In the genomic region with DNA sequence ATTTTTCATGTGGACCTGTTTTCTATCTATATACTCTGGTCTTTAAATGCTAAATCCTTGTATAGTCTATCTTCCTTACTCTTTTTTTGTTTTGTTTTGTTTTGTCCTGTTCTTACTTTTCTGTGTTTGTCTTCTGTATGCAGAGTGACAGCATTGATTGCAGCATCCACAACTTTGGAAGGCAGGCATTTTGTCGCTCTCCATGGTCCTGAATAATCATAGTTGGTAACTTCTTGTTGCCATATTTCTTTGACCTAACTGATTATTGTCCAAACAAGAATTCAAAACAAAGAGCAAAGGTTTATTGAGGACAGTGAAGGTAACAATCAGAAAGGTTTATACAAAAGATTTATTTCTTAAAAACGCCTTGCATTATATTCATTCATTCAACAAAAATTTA, we compare ENCODE assay signal across 20 mouse cellular contexts. TPM values are rescaled to one million over a fixed set of nuclear protein-coding genes. Genes with fewer than 3 reads are reported as not detected.
DNase-seq lines count a peak whose midpoint lies in the region; ATAC-seq and TF ChIP-seq lines count a peak whose summit lies in the region.
"Had no signal": no experiment of that assay in that cellular context is flagged by ENCODE, and none has a peak within 500 bp of the region (broad histone marks: within the 10 kb centered on the region; RNA-seq: fewer than 3 reads in every experiment).

No protein-coding gene starts in this region.

- no peak for ATAC-seq in lung, embryonic 14.5 days (ENCODE audit: insufficient read depth)
- ATAC-seq in forebrain, embryonic 15.5 days (replicated peaks): no peak
- ATAC-seq: forebrain, postnatal 0 days; midbrain, embryonic 16.5 days had no signal

- DNase-seq in lung, embryonic 14.5 days: peak; percentile 79
- DNase-seq in lung, postnatal 14 days: no peak
- peak; percentile 34 for DNase-seq in R1 (ENCODE audit: low read depth, low spot score)
- peak; percentile 58 for DNase-seq in forelimb bud, embryonic 11.5 days (ENCODE audit: low read depth, low spot score)
- DNase-seq in left cerebral cortex, postnatal 25 days (ENCODE audit: low spot score in 2 of 2): no peak
- DNase-seq in layer of hippocampus, adult 18-20 months (ENCODE audit: low spot score in 2 of 2): no peak
- DNase-seq: cerebellum, adult 9-10 months; forebrain, postnatal 0 days; kidney, adult 18-20 months; kidney, postnatal 14 days; lung, adult 18-20 months; right cerebral cortex, postnatal 14 days; thymus, adult 2 months had no signal

- no peaks in the 10 kb centered on the region for H3K9me3 ChIP-seq in lung, embryonic 14.5 days (ENCODE audit: low read depth, low read length)
- H3K9me3 ChIP-seq in forebrain, embryonic 15.5 days: no peaks in the 10 kb centered on the region
- H3K9me3 ChIP-seq: hindbrain, embryonic 15.5 days; limb, embryonic 15.5 days; stomach, embryonic 15.5 days had no signal

- no peaks in the 10 kb centered on the region for H3K4me1 ChIP-seq in lung, embryonic 14.5 days (ENCODE audit: insufficient read depth)
- H3K4me1 ChIP-seq in forebrain, embryonic 15.5 days: peaks cover 5% of the 10 kb centered on the region; the same call in 1 of the 2 replicates
- H3K4me1 ChIP-seq: stomach, embryonic 15.5 days had no signal

- no peak overlapping the region for H3K4me3 ChIP-seq in lung, embryonic 14.5 days (ENCODE audit: low read depth, low read length)
- no peak overlapping the region for H3K4me3 ChIP-seq in forebrain, embryonic 15.5 days
- H3K4me3 ChIP-seq: hindbrain, embryonic 15.5 days; limb, embryonic 15.5 days; stomach, embryonic 15.5 days had no signal

- H3K4me2 ChIP-seq in lung, embryonic 14.5 days: no peak overlapping the region
- H3K4me2 ChIP-seq in forebrain, embryonic 15.5 days (replicated peaks): no peak overlapping the region
- H3K4me2 ChIP-seq: hindbrain, embryonic 15.5 days; limb, embryonic 15.5 days; stomach, embryonic 15.5 days had no signal

- no peak overlapping the region for H3K9ac ChIP-seq in lung, embryonic 14.5 days
- no peak overlapping the region for H3K9ac ChIP-seq in forebrain, embryonic 15.5 days (replicated peaks)
- H3K9ac ChIP-seq: forebrain, postnatal 0 days; hindbrain, embryonic 15.5 days; limb, embryonic 15.5 days; stomach, embryonic 15.5 days had no signal

- intact Hi-C loops in left cerebral cortex, postnatal 25 days (cut with DNase I): no loop called here

- TF ChIP-seq CTCF in lung, embryonic 14.5 days (IDR thresholded peaks at IDR 0.05; ENCODE audit: low read depth): no peak

- H3K27ac ChIP-seq in lung, embryonic 14.5 days (ENCODE audit: low read depth): no peak overlapping the region
- no peak overlapping the region for H3K27ac ChIP-seq in forebrain, embryonic 15.5 days (replicated peaks)
- H3K27ac ChIP-seq: hindbrain, embryonic 15.5 days; limb, embryonic 15.5 days; stomach, embryonic 15.5 days had no signal

- no peaks in the 10 kb centered on the region for H3K36me3 ChIP-seq in lung, embryonic 14.5 days (ENCODE audit: insufficient read depth)
- H3K36me3 ChIP-seq in forebrain, embryonic 15.5 days: no peaks in the 10 kb centered on the region
- H3K36me3 ChIP-seq: hindbrain, embryonic 15.5 days; limb, embryonic 15.5 days; stomach, embryonic 15.5 days had no signal

- H3K27me3 ChIP-seq in lung, embryonic 14.5 days (ENCODE audit: insufficient read depth, low read length): peaks cover 9% of the 10 kb centered on the region
- peaks cover 6% of the 10 kb centered on the region; the same call in 1 of the 2 replicates for H3K27me3 ChIP-seq in forebrain, embryonic 15.5 days
- H3K27me3 ChIP-seq: hindbrain, embryonic 15.5 days had no signal

- WGBS in lung, embryonic 14.5 days: 43% methylated on average over 2 of the region's 2 CpGs
- 57% methylated on average over 2 of the region's 2 CpGs for WGBS in forebrain, embryonic 15.5 days

RNA-seq across cellular contexts. Expression of a gene that starts 5.1 kb away (rescaled TPM):
- 0.26 and 0.27 TPM in 2 replicates for polyA plus RNA-seq in lung, embryonic 14.5 days (2014; fragmentation: Nextera tagmentation; extraction: Ambion mirVana)
- polyA plus RNA-seq in forebrain, embryonic 15.5 days (2015; fragmentation: Nextera tagmentation; extraction: Ambion mirVana): 2.8 and 3.4 TPM in 2 replicates
- total RNA-seq in left cerebral cortex, postnatal 25 days (2021): 10 to 100 TPM; 35.2 to 43.5 TPM
- 10 to 100 TPM; 22.5 to 30.8 TPM for total RNA-seq in layer of hippocampus, adult 18-20 months (2021)
- total RNA-seq: heart, postnatal 10 days had no signal
- polyA plus RNA-seq: spleen, adult 2 months; thymus, adult 2 months had no signal

Comparison
In these comparisons a context has a peak if more than half of its experiments do, and no peak if none do; other contexts are left out.
1. DNase-seq: peak in lung, embryonic 14.5 days (single experiment), R1 (single experiment) and forelimb bud, embryonic 11.5 days (single experiment); none in lung, postnatal 14 days (single experiment), left cerebral cortex, postnatal 25 days (0 of 2) and layer of hippocampus, adult 18-20 months (0 of 2).